Mouse (Mus musculus) liver, embryonic 14.5 days (tissue): ENCODE results near the gene Zfp958. TPM values are rescaled to one million over a fixed set of nuclear protein-coding genes. Genes with fewer than 3 reads are reported as not detected.

Experiments
- ATAC-seq: fragments of 200-750 bp; cut with Nextera tagmentation; 2 replicates; pipeline ENCODE4 v1.8.0; 2017; ENCODE audit warnings: moderate number of reproducible peaks, mild to moderate bottlenecking, moderate library complexity; ENCODE audit not compliant: insufficient read depth
- DNase-seq, 3 experiments: peaks; one replicate each; pipeline ENCODE4 v3.0.0-alpha.2; 2012 to 2013; ENCODE audit warnings: low read depth in 3 of 3, low spot score in 3 of 3
- H3K27ac ChIP-seq: fragments of 300-500 bp; sonication (generic); 2 replicates; pipeline ENCODE4 v1.5.1; 2014; ENCODE audit warnings: moderate library complexity, mild to moderate bottlenecking, control low read depth, inconsistent platforms
- H3K27me3 ChIP-seq: fragments of 300-500 bp; sonication (generic); 2 replicates; pipeline ENCODE4 v1.6.1; 2014; ENCODE audit warnings: mild to moderate bottlenecking, low read length, moderate library complexity; ENCODE audit not compliant: control insufficient read depth, insufficient read depth
- H3K36me3 ChIP-seq: fragments of 300-500 bp; sonication (generic); replicated peaks from 2 replicates; pipeline ENCODE4 v1.6.1; 2014; ENCODE audit warnings: low read depth; ENCODE audit not compliant: control insufficient read depth, insufficient read depth
- H3K4me1 ChIP-seq, 2 experiments: fragments of 200-500 bp in 1 of 2; fragments of 300-500 bp in 1 of 2; sonication (generic) in 1 of 2; replicated peaks; 2 replicates each; pipeline ENCODE4 v1.6.1; 2012 to 2014; ENCODE audit warnings: antibody characterized with exemption in 1 of 2, inconsistent platforms in 1 of 2, low read length in 1 of 2; ENCODE audit not compliant: control insufficient read depth in 2 of 2, insufficient read depth in 2 of 2
- H3K4me2 ChIP-seq: fragments of 300-500 bp; sonication (generic); 2 replicates; pipeline ENCODE4 v1.6.1; 2014; ENCODE audit warnings: low read depth, mild to moderate bottlenecking, control low read depth, moderate library complexity
- H3K4me3 ChIP-seq, 2 experiments: fragments of 200-500 bp in 1 of 2; fragments of 300-500 bp in 1 of 2; sonication (generic) in 1 of 2; 2 replicates each; pipeline ENCODE4 v1.5.1; 2012 to 2014; ENCODE audit warnings: low read depth in 2 of 2, low read length in 2 of 2, mild to moderate bottlenecking in 2 of 2, control low read depth in 1 of 2, inconsistent platforms in 1 of 2, moderate library complexity in 1 of 2; ENCODE audit not compliant: insufficient read depth in 1 of 2
- H3K9ac ChIP-seq: fragments of 300-500 bp; sonication (generic); replicated peaks from 2 replicates; pipeline ENCODE4 v1.6.1; 2014; ENCODE audit warnings: mild to moderate bottlenecking, control low read depth, moderate library complexity
- H3K9me3 ChIP-seq: fragments of 300-500 bp; sonication (generic); 2 replicates; pipeline ENCODE4 v1.6.1; 2016; ENCODE audit warnings: low read length, mixed read lengths; ENCODE audit not compliant: control insufficient read depth
- CTCF ChIP-seq: IDR thresholded peaks from 2 replicates; pipeline ENCODE4 v1.5.1; 2016; ENCODE audit warnings: antibody characterized with exemption, low read depth, control low read depth
- EP300 ChIP-seq: IDR thresholded peaks from 2 replicates; pipeline ENCODE4 v1.6.1; 2016; ENCODE audit warnings: antibody characterized with exemption, low read depth
- WGBS: fragments of 180-500 bp; shearing (Covaris S2); extraction: QIAGEN DNeasy Blood & Tissue Kit; methylation state at CpG from one replicate; pipeline ENCODE4 v1.1.7; 2014; ENCODE audit not compliant: insufficient replicate concordance; 5-methylcytosine and 5-hydroxymethylcytosine counted together
- polyA plus RNA-seq, 2 experiments: library from polyadenylated mRNA; depleted of rRNA in 1 of 2; stranded (reverse) in 1 of 2; unstranded in 1 of 2; fragments of >200 nt; fragmentation: Nextera tagmentation in 1 of 2; extraction: Ambion mirVana in 1 of 2; gene quantifications; 2 replicates each; pipeline versions ENCODE4 v1.2.1 to v1.2.3; 2012 to 2014

Zfp958 gene
- polyA plus RNA-seq, 2 experiments, result 1.8 to 4.7 TPM

DNA sequence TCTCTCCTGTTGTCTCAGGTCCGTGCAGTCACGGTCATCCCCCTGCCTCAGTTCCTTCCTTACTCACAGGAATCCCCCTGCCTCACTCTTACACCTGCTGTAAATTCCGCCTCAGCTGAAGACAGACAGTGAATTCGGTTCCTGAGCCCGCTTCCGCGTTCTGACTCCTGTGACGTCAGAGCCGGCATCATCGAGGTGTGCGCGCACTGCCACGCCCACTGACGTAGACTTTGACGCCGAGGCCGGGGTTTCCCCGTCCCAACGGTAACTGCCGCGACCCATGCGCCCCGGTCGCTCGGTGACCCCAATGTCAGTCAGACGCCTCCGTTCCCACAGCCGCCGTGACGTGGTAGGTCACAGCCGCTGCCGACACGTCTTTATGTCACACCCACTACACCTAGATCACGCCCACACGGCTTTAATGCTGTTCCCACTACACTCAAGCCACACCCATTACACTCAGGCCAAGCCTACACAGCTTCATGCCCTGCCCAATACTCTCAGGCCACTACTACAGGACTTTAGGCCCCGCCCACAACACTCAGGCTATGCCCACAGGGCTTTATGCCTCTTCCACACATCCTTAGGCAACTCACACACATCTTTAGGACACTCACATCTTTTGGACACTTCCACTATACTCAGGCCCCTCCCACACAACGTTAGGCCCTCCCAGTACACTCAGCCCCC lies 65.4 kb downstream of the Zfp958 start:
- Histone ChIP-seq H3K9ac (peak overlapping the region; percentile 71), H3K9me3 (peaks cover 3% of the 10 kb centered on the region), H3K27me3 (no peaks in the 10 kb centered on the region), H3K27ac (peak overlapping the region; percentile 81), H3K4me1 (peaks cover 5% of the 10 kb centered on the region in 2 experiments; a peak in 2 of 4 replicates), H3K4me2 (peak overlapping the region; percentile 89), H3K4me3 (peak overlapping the region; percentile 71 to 88), H3K36me3 (no peaks in the 10 kb centered on the region)
- under 1% methylated on average over 37 of the region's 37 CpGs for WGBS
- DNase-seq, result peak; percentile 50 to 81 (median 68)
- TF ChIP-seq CTCF, result no peak
- TF ChIP-seq EP300, result 0 out of 2 replicates have a peak, but pooled peaks have one; percentile 10
- peak; percentile 50 for ATAC-seq

DNA sequence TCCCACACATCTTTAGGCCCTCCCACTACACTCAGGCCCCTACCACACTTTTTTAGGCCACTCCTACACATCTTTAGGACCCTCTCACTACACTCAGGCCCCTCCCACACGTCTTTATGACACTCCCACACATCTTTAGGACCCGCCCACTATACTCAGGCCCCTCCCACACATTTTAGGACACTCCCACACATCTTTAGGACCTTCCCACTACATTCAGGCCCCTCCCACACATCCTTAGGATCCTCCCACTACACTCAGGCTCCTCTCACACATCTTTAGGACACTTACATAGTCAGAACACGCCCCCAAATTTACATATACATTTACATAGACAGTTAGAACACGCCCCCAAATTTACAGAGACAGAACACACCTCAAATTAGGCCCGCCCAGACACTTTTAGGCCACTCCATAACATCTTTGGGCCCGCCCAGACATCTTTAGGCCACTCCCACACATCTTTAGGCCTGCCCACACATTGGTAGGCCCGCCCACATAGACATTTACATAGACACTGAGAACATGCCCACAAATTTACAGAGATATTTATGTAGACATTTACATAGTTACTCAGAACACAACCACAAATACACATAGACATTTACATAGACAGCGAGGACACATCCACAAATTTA lies 66.1 kb downstream of the Zfp958 start:
- H3K27me3 ChIP-seq, result no peaks in the 10 kb centered on the region
- H3K4me2 ChIP-seq, result peak overlapping the region; percentile 89
- ATAC-seq (no peak), DNase-seq (no peak)
- 73% methylated on average over 8 of the region's 8 CpGs for WGBS
- H3K4me3 ChIP-seq, result peak overlapping the region; percentile 71 to 88; a peak in 1 of 4 replicates
- H3K4me1 ChIP-seq, result peaks cover 5% of the 10 kb centered on the region in 2 experiments; a peak in 2 of 4 replicates
- no peak for TF ChIP-seq CTCF
- no peak for TF ChIP-seq EP300
- H3K27ac ChIP-seq, result no peak overlapping the region
- H3K36me3 ChIP-seq, result no peaks in the 10 kb centered on the region
- H3K9ac ChIP-seq, result no peak overlapping the region
- H3K9me3 ChIP-seq, result peaks cover 3% of the 10 kb centered on the region

DNA sequence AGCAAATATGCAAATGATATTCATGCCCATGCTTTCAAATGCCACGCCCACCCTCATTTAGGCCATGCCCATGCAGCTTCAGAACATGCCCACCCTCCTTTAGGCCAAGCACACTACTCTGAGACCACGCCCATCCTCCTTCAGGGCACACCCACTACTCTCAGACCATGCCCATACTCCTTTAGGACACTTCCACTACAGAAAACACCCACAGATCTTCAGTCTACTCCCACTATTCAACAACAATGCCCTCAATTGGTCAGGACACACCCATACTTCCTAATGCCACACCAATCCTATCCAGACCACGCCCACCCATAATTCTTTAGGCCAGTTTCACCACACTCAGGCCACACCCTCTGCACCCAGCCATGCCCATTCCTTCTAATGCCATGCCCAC lies 66.8 kb downstream of the Zfp958 start:
- H3K9ac ChIP-seq, result no peak overlapping the region
- H3K4me3 ChIP-seq, result no peak overlapping the region
- TF ChIP-seq EP300, result no peak
- TF ChIP-seq CTCF, result no peak
- no peak overlapping the region for H3K27ac ChIP-seq
- H3K9me3 ChIP-seq, result peaks cover 3% of the 10 kb centered on the region
- DNase-seq, result no peak
- 70% methylated on average over 3 of the region's 3 CpGs for WGBS
- no peaks in the 10 kb centered on the region for H3K36me3 ChIP-seq
- peaks cover 5% of the 10 kb centered on the region in 2 experiments; a peak in 2 of 4 replicates for H3K4me1 ChIP-seq
- ATAC-seq, result no peak
- no peaks in the 10 kb centered on the region for H3K27me3 ChIP-seq
- H3K4me2 ChIP-seq, result no peak overlapping the region

Other genes with a start within 250 kb of the Zfp958 start
- gene Cers4, start 120.1 kb upstream of the Zfp958 start, polyA plus RNA-seq (2012; rRNA removed), result 1.0 and 1.4 TPM in 2 replicates
- 1.2 and 1.7 TPM in 2 replicates for gene Cers4, start 120.1 kb upstream of the Zfp958 start, polyA plus RNA-seq (2014; fragmentation: Nextera tagmentation; extraction: Ambion mirVana)
- 9.5 and 19.1 TPM in 2 replicates for gene Shcbp1, start 166.4 kb downstream of the Zfp958 start, polyA plus RNA-seq (2012; rRNA removed)
- gene Shcbp1, start 166.4 kb downstream of the Zfp958 start, polyA plus RNA-seq (2014; fragmentation: Nextera tagmentation; extraction: Ambion mirVana), result 40.2 and 40.4 TPM in 2 replicates